Mouse (Mus musculus) CH12.LX (cell line): ENCODE measurements around the gene Rassf8. TPM values are rescaled to one million over a fixed set of nuclear protein-coding genes. Genes with fewer than 3 reads are reported as not detected.

Experiments
- DNase-seq: peaks from one replicate; pipeline ENCODE4 v3.0.0-alpha.2; 2013; ENCODE audit errors: extremely low read depth
- H3K27ac ChIP-seq: 2 replicates; pipeline ENCODE4 v1.5.1; 2012; ENCODE audit warnings: low read depth, mild to moderate bottlenecking, control low read depth, moderate library complexity; ENCODE audit not compliant: insufficient read depth
- H3K27me3 ChIP-seq: replicated peaks from 2 replicates; pipeline ENCODE3; 2012; ENCODE audit warnings: inconsistent platforms
- H3K36me3 ChIP-seq, 2 experiments: replicated peaks in 1 of 2; 2 replicates each; pipeline versions ENCODE3 to v1.6.1; 2012; ENCODE audit warnings: inconsistent platforms in 1 of 2, low read length in 1 of 2, mild to moderate bottlenecking in 1 of 2, mixed read lengths in 1 of 2, moderate library complexity in 1 of 2; ENCODE audit not compliant: control insufficient read depth in 1 of 2, insufficient read depth in 1 of 2
- H3K4me1 ChIP-seq, 2 experiments: 2 replicates each; pipeline ENCODE4 v1.6.1; 2012; ENCODE audit warnings: inconsistent platforms in 1 of 2, moderate library complexity in 1 of 2; ENCODE audit not compliant: insufficient read depth in 2 of 2, control insufficient read depth in 1 of 2
- H3K4me2 ChIP-seq: 2 replicates; pipeline ENCODE4 v1.6.1; 2012; ENCODE audit warnings: low read depth, mild to moderate bottlenecking, control low read depth; ENCODE audit not compliant: poor library complexity, insufficient read depth, severe bottlenecking
- H3K4me3 ChIP-seq, 3 experiments: fragments of 150-350 bp in 1 of 3; sonication (generic) in 1 of 3; replicated peaks in 1 of 3; 2 replicates each; pipeline versions ENCODE3 to v1.5.1; 2011 to 2012; ENCODE audit warnings: low read depth in 2 of 3, low read length in 2 of 3, mild to moderate bottlenecking in 2 of 3, moderate library complexity in 2 of 3, control low read depth in 1 of 3, improper control_type of control experiment in 1 of 3, inconsistent platforms in 1 of 3, mixed read lengths in 1 of 3; ENCODE audit not compliant: poor library complexity in 1 of 3
- H3K79me2 ChIP-seq: replicated peaks from 2 replicates; pipeline ENCODE4 v1.6.1; 2012; ENCODE audit warnings: mild to moderate bottlenecking, moderate library complexity; ENCODE audit not compliant: control insufficient read depth, poor library complexity, insufficient read depth, severe bottlenecking; ENCODE audit errors: extremely low read depth
- H3K9ac ChIP-seq: 2 replicates; pipeline ENCODE4 v1.6.1; 2012; ENCODE audit warnings: low read depth, mild to moderate bottlenecking, control low read depth, moderate library complexity; ENCODE audit not compliant: insufficient read depth
- H3K9me3 ChIP-seq: replicated peaks from 2 replicates; pipeline ENCODE3; 2012; ENCODE audit warnings: low read length, inconsistent platforms, mixed read lengths
- BHLHE40 ChIP-seq: IDR thresholded peaks from 2 replicates; pipeline ENCODE4 v1.6.1; 2011; ENCODE audit warnings: mild to moderate bottlenecking, low read depth, low read length, improper control_type of control experiment
- ELF1 ChIP-seq: IDR thresholded peaks from 2 replicates; pipeline ENCODE4 v1.6.1; 2014; ENCODE audit warnings: low read depth, mild to moderate bottlenecking, inconsistent platforms, low read length, improper control_type of control experiment
- JUN ChIP-seq: IDR thresholded peaks from 2 replicates; pipeline ENCODE4 v1.6.1; 2011; ENCODE audit warnings: low read depth, mild to moderate bottlenecking, low read length, improper control_type of control experiment, moderate library complexity; ENCODE audit not compliant: insufficient read depth
- JUND ChIP-seq: conservative IDR thresholded peaks from 2 replicates; pipeline ENCODE4 v1.6.1; 2011; ENCODE audit warnings: low read depth, low read length, improper control_type of control experiment
- MAX ChIP-seq: IDR thresholded peaks from 2 replicates; pipeline ENCODE4 v1.6.1; 2011; ENCODE audit warnings: low read length, improper control_type of control experiment
- MEF2A ChIP-seq: IDR thresholded peaks from 2 replicates; pipeline ENCODE4 v1.6.1; 2014; ENCODE audit warnings: low read depth, mild to moderate bottlenecking, inconsistent platforms, low read length, improper control_type of control experiment, borderline replicate concordance
- MXI1 ChIP-seq: IDR thresholded peaks from 2 replicates; pipeline ENCODE4 v1.6.1; 2011; ENCODE audit warnings: mild to moderate bottlenecking, low read depth, low read length, improper control_type of control experiment
- MYC ChIP-seq: IDR thresholded peaks from 2 replicates; pipeline ENCODE4 v1.6.1; 2011; ENCODE audit warnings: low read depth, mild to moderate bottlenecking, improper control_type of control experiment, low read length
- NELFE ChIP-seq: IDR thresholded peaks from 2 replicates; pipeline ENCODE4 v1.6.1; 2011; ENCODE audit warnings: low read depth, low read length, improper control_type of control experiment
- NRF1 ChIP-seq: IDR thresholded peaks from 2 replicates; pipeline ENCODE4 v1.6.1; 2014; ENCODE audit warnings: low read depth, mild to moderate bottlenecking, inconsistent platforms, low read length, improper control_type of control experiment, moderate library complexity
- POLR2AphosphoS2 ChIP-seq: IDR thresholded peaks from 2 replicates; pipeline ENCODE4 v1.6.1; 2011; ENCODE audit warnings: low read depth, low read length, improper control_type of control experiment
- SMC3 ChIP-seq: IDR thresholded peaks from 2 replicates; pipeline ENCODE4 v1.6.1; 2011; ENCODE audit warnings: low read depth, low read length, improper control_type of control experiment
- ZC3H11A ChIP-seq: IDR thresholded peaks from 2 replicates; pipeline ENCODE4 v1.6.1; 2012; ENCODE audit warnings: low read depth, mild to moderate bottlenecking, inconsistent platforms, low read length, improper control_type of control experiment
- ZKSCAN1 ChIP-seq: IDR thresholded peaks from 2 replicates; pipeline ENCODE4 v1.6.1; 2012; ENCODE audit warnings: low read depth, inconsistent platforms, low read length, improper control_type of control experiment, borderline replicate concordance
- dilution Hi-C: fragments of 300-500 bp; cut with MboI; formaldehyde crosslinking; loops from 2 replicates; pipeline ENCODE4 v1.14.3; 2020; ENCODE audit warnings: low sequenced_read_pairs; ENCODE audit not compliant: extremely low pct_unique_long_range_greater_than_20kb, extremely low pct_ligation_motif_present
- in situ Hi-C: fragments of 300-500 bp; cut with MboI; formaldehyde crosslinking; loops from 3 replicates; pipeline ENCODE4 v1.14.3; 2019; ENCODE audit warnings: low sequenced_read_pairs, low pct_ligation_motif_present, low pct_unique_long_range_greater_than_20kb, mixed read lengths
- polyA plus RNA-seq: library from polyadenylated mRNA; unstranded; fragments of >175 nt; gene quantifications from 2 replicates; pipeline ENCODE4 v1.2.1, GENCODE M21; 2012; ENCODE audit warnings: low read depth; ENCODE audit not compliant: insufficient read length
- total RNA-seq, 2 experiments: library from RNA; depleted of rRNA; stranded (reverse); fragments of 300-350 nt in 1 of 2; fragments of >200 nt in 1 of 2; gene quantifications; 2 replicates each; pipeline ENCODE4 v1.2.3; 2012 to 2014

Gene Rassf8
- total and polyA plus RNA-seq, 3 experiments = 0.34 to 0.59 (median 0.48) TPM

GRCm38 (mm10) chr6:145759432-145759831, 12.9 kb downstream of the Rassf8 start:
- Histone ChIP-seq H3K27me3 (peaks cover 2% of the 10 kb centered on the region), H3K4me1 (peaks cover under 1 to 2% of the 10 kb centered on the region in 2 experiments; a peak in 2 of 4 replicates), H3K36me3 (no peaks in the 10 kb centered on the region), H3K9ac (no peak overlapping the region), H3K4me2 (no peak overlapping the region), H3K79me2 (no peaks in the 10 kb centered on the region), H3K27ac (no peak overlapping the region), H3K9me3 (no peaks in the 10 kb centered on the region), H3K4me3 (no peak overlapping the region)
- dilution Hi-C loops (no loop called here), in situ Hi-C loops (no loop called here)
- no peak for DNase-seq
- TF ChIP-seq MAX = no peak
- TF ChIP-seq ELF1 = no peak
- no peak for TF ChIP-seq ZKSCAN1
- TF ChIP-seq ZC3H11A = no peak
- TF ChIP-seq POLR2AphosphoS2 = no peak
- TF ChIP-seq NELFE = no peak
- no peak for TF ChIP-seq NRF1
- no peak for TF ChIP-seq JUN
- no peak for TF ChIP-seq BHLHE40
- no peak for TF ChIP-seq MXI1
- no peak for TF ChIP-seq MYC

- Histone ChIP-seq H3K4me2 (no peak overlapping the region), H3K36me3 (no peaks in the 10 kb centered on the region), H3K27ac (no peak overlapping the region), H3K79me2 (no peaks in the 10 kb centered on the region), H3K9ac (no peak overlapping the region), H3K4me1 (peaks cover 5 to 10% of the 10 kb centered on the region in 2 experiments), H3K27me3 (peaks cover 2% of the 10 kb centered on the region), H3K4me3 (no peak overlapping the region), H3K9me3 (no peaks in the 10 kb centered on the region)
- in situ Hi-C loops (no loop called here), dilution Hi-C loops (no loop called here)
- no peak for DNase-seq
- no peak for TF ChIP-seq MEF2A
- TF ChIP-seq SMC3 = no peak
- no peak for TF ChIP-seq JUND
- no peak for TF ChIP-seq POLR2AphosphoS2
- no peak for TF ChIP-seq ZKSCAN1
- no peak for TF ChIP-seq ZC3H11A
These were observed 13.9 kb downstream of the Rassf8 start for GRCm38 (mm10) chr6:145760246-145761016.
